Mouse (Mus musculus): ENCODE data around the gene Smbd1. TPM values are rescaled to one million over a fixed set of nuclear protein-coding genes. Genes with fewer than 3 reads are reported as not detected.

Gene Smbd1
- polyA plus RNA-seq (2012; rRNA removed) = not detected in 2 replicates

DNA sequence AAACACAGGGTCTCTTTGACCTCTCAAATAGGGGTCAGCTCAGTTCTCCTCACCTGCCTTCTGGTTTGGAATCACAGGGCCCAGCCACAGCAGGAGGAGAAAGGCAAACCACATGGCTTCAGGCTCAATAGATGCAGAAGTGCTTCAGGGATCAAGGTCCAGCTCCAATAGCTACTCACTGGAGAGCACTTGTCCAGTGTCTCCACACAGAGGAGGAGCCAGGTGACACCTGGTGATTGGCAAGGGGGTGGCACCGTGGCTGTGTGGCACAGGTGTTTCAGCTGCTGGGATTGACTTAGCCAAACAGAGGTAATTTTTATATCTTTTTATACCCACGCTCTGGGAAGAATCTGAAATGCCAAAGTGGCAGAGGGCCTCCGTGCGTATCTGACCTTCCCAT, at the start of gene Smbd1:
Gene Smbd1 (minus strand): TSS at position 157 of the 400 bp plus-strand sequence.

GRCm38 (mm10) chr16:32797426-32797689, 12.9 kb downstream of the Smbd1 start, which contains the start of gene Muc20:
Gene Muc20 (minus strand): TSS chr16:32797435.

Other genes starting within 250 kb of the Smbd1 start
- 51.7 and 78.3 TPM in 2 replicates for gene Tfrc, start 201.6 kb downstream of the Smbd1 start, polyA plus RNA-seq (2012; rRNA removed)
- 55.3 and 74.2 TPM in 2 replicates for gene Tnk2, start 166.6 kb downstream of the Smbd1 start, polyA plus RNA-seq (2012; rRNA removed)
- 0.28 and 0.36 TPM in 2 replicates for gene Muc4, start 74.6 kb downstream of the Smbd1 start, polyA plus RNA-seq (2012; rRNA removed)
- gene Muc20, start 13.0 kb downstream of the Smbd1 start, polyA plus RNA-seq (2012; rRNA removed) = 0.02 TPM in 2 replicates
- gene Fyttd1, start 67.0 kb upstream of the Smbd1 start, polyA plus RNA-seq (2012; rRNA removed) = 67.6 and 71.1 TPM in 2 replicates
- 22.3 and 26.7 TPM in 2 replicates for gene Rubcn, start 67.3 kb upstream of the Smbd1 start, polyA plus RNA-seq (2012; rRNA removed)
- 48.4 and 64.4 TPM in 2 replicates for gene Lrch3, start 103.6 kb upstream of the Smbd1 start, polyA plus RNA-seq (2012; rRNA removed)
- gene Iqcg, start 245.7 kb upstream of the Smbd1 start, polyA plus RNA-seq (2012; rRNA removed) = 2.1 and 4.7 TPM in 2 replicates
- gene Rpl35a, start 246.0 kb upstream of the Smbd1 start, polyA plus RNA-seq (2012; rRNA removed) = 1,215 and 1,439 TPM in 2 replicates